Mouse (Mus musculus): Measurements from ENCODE around the gene Dzip1l. TPM values are rescaled to one million over a fixed set of nuclear protein-coding genes. Genes with fewer than 3 reads are reported as not detected.
A peak's percentile ranks its signal among the peaks of the same experiment; 100 is the strongest.
"Not testable (repeated sequence)": the region's sequence is repeated elsewhere in the genome, so short reads cannot be mapped to it uniquely, and the experiment has no call there.

Dzip1l gene
- total RNA-seq (2021), result 1 to 10 TPM; 1.5 to 2.4 TPM
- long read RNA-seq, experiment 1, result 0 reads
- long read RNA-seq, experiment 2, partial matches to known transcripts, result 2 of 2 reads
- long read RNA-seq, experiment 2, other reads (novel, unspliced or antisense), result 0 of 2 reads

- Histone ChIP-seq H3K27ac (peak within 1 kb of the TSS; percentile 88), H3K4me3 (peak within 1 kb of the TSS; percentile 89)
- TF ChIP-seq CTCF (IDR thresholded peaks at IDR 0.05), result no peak
- peak; percentile 72 for DNase-seq
- intact Hi-C loops (cut with DNase I), result no loop called here
Measured at GRCm38 (mm10) chr9:99629281-99630011, at the start of gene Dzip1l. Dzip1l (plus strand) TSS chr9:99629496.

GRCm38 (mm10) chr9:99580655-99581054 is 48.6 kb upstream of the Dzip1l start:
- peak; percentile 27 for DNase-seq
- intact Hi-C loops (cut with DNase I), result loop anchor here (2.0 kb wide), 1 partner anchor 122 kb away; no protein-coding TSS in a partner anchor
- Histone ChIP-seq H3K27ac (peak overlapping the region; percentile 35; the same call in 1 of the 2 replicates), H3K4me3 (no peak overlapping the region)
- TF ChIP-seq CTCF (IDR thresholded peaks at IDR 0.05), result peak; percentile 73

- DNase-seq, result peak; percentile 66
- no peak overlapping the region for H3K4me3 ChIP-seq
- H3K27ac ChIP-seq, result no peak overlapping the region
- TF ChIP-seq CTCF (IDR thresholded peaks at IDR 0.05), result peak; percentile 98; the same call in 1 of the 2 replicates
- intact Hi-C loops (cut with DNase I), result loop anchor here (1.0 kb wide), 1 partner anchor 75 kb away; no protein-coding TSS in a partner anchor
Measured at GRCm38 (mm10) chr9:99587505-99588202, 41.6 kb upstream of the Dzip1l start.

GRCm38 (mm10) chr9:99591144-99591543 is 38.2 kb upstream of the Dzip1l start:
- no peak for DNase-seq
- intact Hi-C loops (cut with DNase I), result no loop called here
- TF ChIP-seq CTCF (IDR thresholded peaks at IDR 0.05), result no peak
- Histone ChIP-seq H3K4me3 (no peak overlapping the region), H3K27ac (no peak overlapping the region)

- intact Hi-C loops (cut with DNase I), result not testable (repeated sequence)
Measured at GRCm38 (mm10) chr9:99599127-99599526, 30.2 kb upstream of the Dzip1l start.

GRCm38 (mm10) chr9:99603566-99603965 is 25.7 kb upstream of the Dzip1l start:
- intact Hi-C loops (cut with DNase I), result no loop called here
- DNase-seq, result no peak
- TF ChIP-seq CTCF (IDR thresholded peaks at IDR 0.05), result no peak
- Histone ChIP-seq H3K27ac (no peak overlapping the region), H3K4me3 (no peak overlapping the region)

More at GRCm38 (mm10) chr9:99599127-99599526, 30.2 kb upstream of the Dzip1l start:
- not testable (repeated sequence) for DNase-seq, H3K4me3 ChIP-seq, H3K27ac ChIP-seq

- Histone ChIP-seq H3K27ac (no peak within 1 kb of the TSS), H3K4me3 (no peak within 1 kb of the TSS)
- intact Hi-C loops (cut with DNase I), result no loop called here
- no peak for DNase-seq
- no peak for TF ChIP-seq CTCF (IDR thresholded peaks at IDR 0.05)
Measured at GRCm38 (mm10) chr9:99612202-99612601, 17.1 kb upstream of the Dzip1l start, which contains the start of gene A4gnt. A4gnt (plus strand) TSS chr9:99612502.

GRCm38 (mm10) chr9:99619688-99620087 is 9.6 kb upstream of the Dzip1l start:
- Histone ChIP-seq H3K27ac (no peak overlapping the region), H3K4me3 (no peak overlapping the region)
- DNase-seq, result no peak
- TF ChIP-seq CTCF (IDR thresholded peaks at IDR 0.05), result no peak
- intact Hi-C loops (cut with DNase I), result no loop called here

GRCm38 (mm10) chr9:99620196-99620595 is 9.1 kb upstream of the Dzip1l start:
- Histone ChIP-seq H3K27ac (no peak overlapping the region), H3K4me3 (no peak overlapping the region)
- intact Hi-C loops (cut with DNase I), result no loop called here
- TF ChIP-seq CTCF (IDR thresholded peaks at IDR 0.05), result no peak
- DNase-seq, result no peak

GRCm38 (mm10) chr9:99622034-99622433 is 7.3 kb upstream of the Dzip1l start:
- no peak for TF ChIP-seq CTCF (IDR thresholded peaks at IDR 0.05)
- Histone ChIP-seq H3K27ac (no peak overlapping the region), H3K4me3 (no peak overlapping the region)
- intact Hi-C loops (cut with DNase I), result no loop called here
- DNase-seq, result no peak

- intact Hi-C loops (cut with DNase I), result no loop called here
- Histone ChIP-seq H3K27ac (no peak overlapping the region), H3K4me3 (no peak overlapping the region)
- no peak for DNase-seq
- no peak for TF ChIP-seq CTCF (IDR thresholded peaks at IDR 0.05)
Measured at GRCm38 (mm10) chr9:99622966-99623365, 6.3 kb upstream of the Dzip1l start.

GRCm38 (mm10) chr9:99624117-99624516 is 5.2 kb upstream of the Dzip1l start:
- no peak overlapping the region for H3K4me3 ChIP-seq
- no peak for TF ChIP-seq CTCF (IDR thresholded peaks at IDR 0.05)
- intact Hi-C loops (cut with DNase I), result no loop called here
- H3K27ac ChIP-seq, result no peak overlapping the region
- peak; percentile 31 for DNase-seq

GRCm38 (mm10) chr9:99628581-99628980 is 715 bp upstream of the Dzip1l start:
- no peak for TF ChIP-seq CTCF (IDR thresholded peaks at IDR 0.05)
- no peak for DNase-seq
- intact Hi-C loops (cut with DNase I), result no loop called here
- H3K4me3 ChIP-seq, result no peak overlapping the region; the same call in 1 of the 2 replicates
- H3K27ac ChIP-seq, result peak overlapping the region; percentile 88

Measured in gastrocnemius, adult 2 months (tissue).